7 mouse cellular contexts compared by ENCODE assay signal in the genomic region with DNA sequence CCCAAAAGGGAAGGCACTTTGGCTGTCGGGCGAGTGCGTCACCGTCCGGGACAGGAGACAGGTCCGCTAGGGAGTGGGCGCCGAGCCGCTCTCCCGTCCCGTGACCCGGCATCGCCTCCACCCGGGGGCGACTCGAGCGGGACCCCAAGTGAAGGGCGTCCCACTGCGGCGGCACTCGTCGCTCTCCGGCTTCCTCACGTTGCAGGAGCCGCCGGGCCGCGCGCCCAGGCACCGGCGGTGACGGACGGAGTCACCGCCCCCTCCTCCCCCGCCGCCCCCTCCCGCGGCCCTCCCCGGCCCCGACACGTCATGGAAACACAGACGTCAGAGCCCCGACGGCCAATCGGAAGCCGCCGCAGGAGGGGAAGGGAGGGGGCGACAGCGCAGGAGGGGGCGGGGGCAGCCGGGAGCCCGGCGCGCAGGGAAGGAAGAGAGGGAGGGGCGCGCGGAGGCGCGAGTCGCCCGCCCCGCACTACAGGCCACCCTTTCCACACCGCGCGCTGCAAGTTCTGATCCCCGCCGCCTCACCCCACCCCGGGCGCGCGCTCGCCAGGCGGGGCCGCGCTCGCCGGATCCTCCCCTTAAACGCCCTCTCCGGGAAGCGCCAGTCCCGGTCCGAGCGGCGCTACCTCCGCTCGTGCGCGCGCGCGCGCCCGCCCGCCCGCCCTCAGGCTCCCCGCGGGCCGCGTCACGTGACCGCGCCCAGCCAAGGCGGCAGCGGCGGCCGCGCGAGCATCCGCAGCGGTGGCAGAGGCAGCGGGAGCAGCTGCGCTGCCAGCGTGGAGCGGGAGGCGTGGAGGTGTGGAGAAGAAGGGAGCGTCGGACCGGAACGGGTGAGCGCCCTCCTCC. TPM values are rescaled to one million over a fixed set of nuclear protein-coding genes. Genes with fewer than 3 reads are reported as not detected.
DNase-seq lines count a peak whose midpoint lies in the region; ATAC-seq and TF ChIP-seq lines count a peak whose summit lies in the region.

Atp2b1 (plus strand) TSS at position 446 of the 849 bp plus-strand sequence.

- WGBS in intestine, postnatal 0 days, result under 1% methylated on average over 63 of the region's 120 CpGs
- WGBS in midbrain, embryonic 12.5 days, result under 1% methylated on average over 67 of the region's 120 CpGs
- under 1% methylated on average over 109 of the region's 120 CpGs for WGBS in small intestine, adult 2 months

- intact Hi-C loops in left cerebral cortex, postnatal 4 days (cut with DNase I), result loop anchor here (5.0 to 10.0 kb wide), 2 partner anchors 422 to 1069 kb away; no protein-coding TSS in a partner anchor

- peak within 1 kb of the TSS; percentile 99 for H3K27ac ChIP-seq in intestine, postnatal 0 days (ENCODE audit: low read depth, low read length)
- peak within 1 kb of the TSS; percentile 99 for H3K27ac ChIP-seq in midbrain, embryonic 12.5 days (replicated peaks)
- peak within 1 kb of the TSS; percentile 97 for H3K27ac ChIP-seq in small intestine, adult 2 months (ENCODE audit: insufficient read depth, low read depth, low read length)

- ATAC-seq in intestine, postnatal 0 days, result peak; percentile 92
- peak; percentile 92 for ATAC-seq in midbrain, embryonic 12.5 days (ENCODE audit: low FRiP score, low read depth)

- TF ChIP-seq CTCF in intestine, postnatal 0 days (IDR thresholded peaks at IDR 0.05; ENCODE audit: low read depth), result peak; percentile 59
- no peak for TF ChIP-seq CTCF in small intestine, adult 2 months (IDR thresholded peaks at IDR 0.05; ENCODE audit: extremely low read depth, insufficient read length, insufficient replicate concordance, low read depth, low read length)

- TF ChIP-seq POLR2A in small intestine, adult 2 months (IDR thresholded peaks at IDR 0.05; ENCODE audit: low read depth, low read length), result peak; percentile 88

- no peaks in the 10 kb centered on the region for H3K4me1 ChIP-seq in intestine, postnatal 0 days (replicated peaks; ENCODE audit: control insufficient read depth, insufficient read depth, low read length)
- H3K4me1 ChIP-seq in midbrain, embryonic 12.5 days, result peaks cover 11% of the 10 kb centered on the region
- H3K4me1 ChIP-seq in small intestine, adult 2 months (ENCODE audit: control insufficient read depth, insufficient read depth, insufficient read length, low read length), result no peaks in the 10 kb centered on the region

- H3K4me3 ChIP-seq in intestine, postnatal 0 days (ENCODE audit: low read depth, low read length), result peak within 1 kb of the TSS; percentile 98
- peak within 1 kb of the TSS; percentile 97 for H3K4me3 ChIP-seq in midbrain, embryonic 12.5 days
- peak within 1 kb of the TSS; percentile 96 for H3K4me3 ChIP-seq in small intestine, adult 2 months (ENCODE audit: low read depth, low read length)

- H3K4me2 ChIP-seq in intestine, postnatal 0 days (replicated peaks; ENCODE audit: low read depth), result peak within 1 kb of the TSS; percentile 83
- peak within 1 kb of the TSS; percentile 86 for H3K4me2 ChIP-seq in midbrain, embryonic 12.5 days (replicated peaks)

- no peaks in the 10 kb centered on the region for H3K36me3 ChIP-seq in intestine, postnatal 0 days (ENCODE audit: control insufficient read depth, insufficient read depth)
- H3K36me3 ChIP-seq in midbrain, embryonic 12.5 days, result no peaks in the 10 kb centered on the region
- H3K36me3 ChIP-seq in small intestine, adult 2 months (ENCODE audit: control insufficient read depth, insufficient read depth, low read length), result no peaks in the 10 kb centered on the region

- peak within 1 kb of the TSS; percentile 96 for H3K9ac ChIP-seq in intestine, postnatal 0 days (ENCODE audit: low read depth, low read length)
- H3K9ac ChIP-seq in midbrain, embryonic 12.5 days (replicated peaks), result peak within 1 kb of the TSS; percentile 95

- no peaks in the 10 kb centered on the region for H3K27me3 ChIP-seq in intestine, postnatal 0 days (replicated peaks; ENCODE audit: control insufficient read depth, insufficient read depth, low read length)
- H3K27me3 ChIP-seq in midbrain, embryonic 12.5 days, result no peaks in the 10 kb centered on the region
- no peaks in the 10 kb centered on the region for H3K27me3 ChIP-seq in small intestine, adult 2 months (ENCODE audit: control insufficient read depth, insufficient read depth, low read length)

- no peaks in the 10 kb centered on the region for H3K9me3 ChIP-seq in intestine, postnatal 0 days (ENCODE audit: control insufficient read depth)
- no peaks in the 10 kb centered on the region for H3K9me3 ChIP-seq in midbrain, embryonic 12.5 days

- peak; percentile 94 for DNase-seq in adrenal gland, adult 8-10 months
- DNase-seq in embryo, embryonic 9.5 days (ENCODE audit: extremely low spot score), result peak; percentile 95
- no peak for DNase-seq in gonadal fat pad, adult 2 months (ENCODE audit: low read depth)
- DNase-seq in left cerebral cortex, postnatal 4 days, result peak; percentile 97

RNA-seq across cellular contexts. Expression of gene Atp2b1, which starts in this region (rescaled TPM):
- 10 to 100 TPM; 48.0 to 69.1 (median 53.3) TPM for total RNA-seq in adrenal gland, adult 8-10 months (2022)
- 25.6 and 26.8 TPM in 2 replicates for polyA plus RNA-seq in gonadal fat pad, adult 2 months (2012; rRNA removed)
- polyA plus RNA-seq in intestine, postnatal 0 days (2015; fragmentation: Nextera tagmentation; extraction: Ambion mirVana), result 179 and 193 TPM in 2 replicates
- total RNA-seq in left cerebral cortex, postnatal 4 days (2021), result 100 to 1,000 TPM; 448 to 466 TPM
- 105 and 116 TPM in 2 replicates for polyA plus RNA-seq in midbrain, embryonic 12.5 days (2016; fragmentation: Nextera tagmentation; extraction: Ambion mirVana)
- polyA plus RNA-seq in small intestine, adult 2 months (2012; rRNA removed), result 4.1 and 7.3 TPM in 2 replicates

Comparison
In these comparisons a context has a peak if more than half of its experiments do, and no peak if none do; other contexts are left out.
1. RNA of gene Atp2b1 (total RNA-seq): 448 to 466 TPM in left cerebral cortex, postnatal 4 days; 48.0 to 69.1 TPM in adrenal gland, adult 8-10 months; every median in the first group is over 4 times any median in the second.
2. Peak in every context shown above with its lines, with median percentiles within 50 percentile points of each other: H3K27ac ChIP-seq and H3K4me3 ChIP-seq.